Mouse (Mus musculus) megakaryocyte, embryonic 14.5 days (primary cell): ENCODE data around the gene Synj2.

Source experiments
- FLI1 ChIP-seq: IDR thresholded peaks from 2 replicates; pipeline ENCODE4 v1.6.1; 2012; ENCODE audit warnings: low read length, inconsistent platforms, mixed read lengths
- GATA1 ChIP-seq: IDR thresholded peaks from 3 replicates; pipeline ENCODE4 v1.6.1; 2012; ENCODE audit warnings: mixed read lengths, low read length, inconsistent platforms, borderline replicate concordance

GRCm38 (mm10) chr17:6001389-6001788 is 60.3 kb downstream of the Synj2 start:
- TF ChIP-seq GATA1: no peak
- no peak for TF ChIP-seq FLI1
